Mouse (Mus musculus) MEL (cell line): ENCODE measurements at regions not wholly inside any gene's neighbourhood (a gene's known extent, or its start where the extent isn't known, plus 50 kb on each side); places are given as distances from the start of the nearest gene placed in this dataset.

Experiments
- DNase-seq: peaks from one replicate; pipeline ENCODE4 v3.0.0; 2011; ENCODE audit warnings: low read depth, low spot score
- H3K27ac ChIP-seq: 2 replicates; pipeline ENCODE4 v1.5.1; 2012; ENCODE audit warnings: low read depth, mild to moderate bottlenecking, control low read depth, low read length, moderate library complexity; ENCODE audit not compliant: control insufficient read depth
- H3K27me3 ChIP-seq, 2 experiments: fragments of 150-350 bp in 1 of 2; sonication (generic) in 1 of 2; 2 replicates each; pipeline ENCODE4 v1.6.1; 2012; ENCODE audit warnings: low read length in 2 of 2, mild to moderate bottlenecking in 2 of 2, improper control_type of control experiment in 1 of 2, moderate library complexity in 1 of 2; ENCODE audit not compliant: insufficient read depth in 2 of 2, control insufficient read depth in 1 of 2
- H3K36me3 ChIP-seq, 2 experiments: 2 replicates each; pipeline ENCODE4 v1.6.1; 2012 to 2014; ENCODE audit warnings: low read length in 2 of 2, improper control_type of control experiment in 1 of 2, inconsistent platforms in 1 of 2, mild to moderate bottlenecking in 1 of 2; ENCODE audit not compliant: insufficient read depth in 2 of 2, control insufficient read depth in 1 of 2
- H3K4me1 ChIP-seq, 2 experiments: fragments of 150-350 bp in 1 of 2; sonication (generic) in 1 of 2; 2 replicates each; pipeline ENCODE4 v1.6.1; 2012; ENCODE audit warnings: low read length in 2 of 2, improper control_type of control experiment in 1 of 2, mild to moderate bottlenecking in 1 of 2; ENCODE audit not compliant: insufficient read depth in 2 of 2, control insufficient read depth in 1 of 2
- H3K4me3 ChIP-seq, 2 experiments: fragments of 150-350 bp in 1 of 2; sonication (generic) in 1 of 2; 2 replicates each; pipeline ENCODE4 v1.5.1; 2012; ENCODE audit warnings: low read depth in 2 of 2, low read length in 2 of 2, mild to moderate bottlenecking in 2 of 2, moderate library complexity in 2 of 2, control low read depth in 1 of 2, improper control_type of control experiment in 1 of 2; ENCODE audit not compliant: control insufficient read depth in 1 of 2, insufficient read depth in 1 of 2
- H3K79me2 ChIP-seq: 2 replicates; pipeline ENCODE4 v1.6.1; 2012; ENCODE audit warnings: mild to moderate bottlenecking, low read length, moderate library complexity; ENCODE audit not compliant: control insufficient read depth, poor library complexity, insufficient read depth
- H3K9ac ChIP-seq: 2 replicates; pipeline ENCODE4 v1.6.1; 2012; ENCODE audit warnings: low read depth, mild to moderate bottlenecking, control low read depth, low read length, moderate library complexity; ENCODE audit not compliant: control insufficient read depth, poor library complexity, severe bottlenecking
- H3K9me3 ChIP-seq: fragments of 150-350 bp; sonication (generic); replicated peaks from 2 replicates; pipeline ENCODE4 v1.6.1; 2012; ENCODE audit warnings: mild to moderate bottlenecking, low read length, improper control_type of control experiment, moderate library complexity; ENCODE audit not compliant: insufficient read depth
- BHLHE40 ChIP-seq: IDR thresholded peaks from 2 replicates; pipeline ENCODE4 v1.6.1; 2012; ENCODE audit warnings: low read depth, mild to moderate bottlenecking, inconsistent platforms, low read length, improper control_type of control experiment, borderline replicate concordance
- CTCF ChIP-seq, 3 experiments: IDR thresholded peaks in 2 of 3; conservative IDR thresholded peaks in 1 of 3; 2 replicates each; pipeline ENCODE4 v1.5.1; 2011 to 2012; ENCODE audit warnings: low read length in 3 of 3, low read depth in 2 of 3, mild to moderate bottlenecking in 2 of 3, improper control_type of control experiment in 1 of 3, inconsistent platforms in 1 of 3, mixed read lengths in 1 of 3, moderate library complexity in 1 of 3; ENCODE audit not compliant: control insufficient read depth in 1 of 3, insufficient read depth in 1 of 3, poor library complexity in 1 of 3, severe bottlenecking in 1 of 3
- ELF1 ChIP-seq: IDR thresholded peaks from 2 replicates; pipeline ENCODE4 v1.6.1; 2014; ENCODE audit warnings: low read depth, mild to moderate bottlenecking, inconsistent platforms, low read length, improper control_type of control experiment, moderate library complexity
- EP300 ChIP-seq, 2 experiments: IDR thresholded peaks; 2 replicates each; pipeline ENCODE4 v1.6.1; 2011; ENCODE audit warnings: improper control_type of control experiment in 2 of 2, low read length in 2 of 2, low read depth in 1 of 2, mild to moderate bottlenecking in 1 of 2
- ETS1 ChIP-seq: IDR thresholded peaks from 2 replicates; pipeline ENCODE4 v1.6.1; 2012; ENCODE audit warnings: low read depth, mild to moderate bottlenecking, inconsistent platforms, low read length, improper control_type of control experiment, moderate library complexity
- GABPA ChIP-seq: IDR thresholded peaks from 2 replicates; pipeline ENCODE4 v1.6.1; 2012; ENCODE audit warnings: low read depth, mild to moderate bottlenecking, inconsistent platforms, low read length, improper control_type of control experiment, moderate library complexity
- GATA1 ChIP-seq: IDR thresholded peaks from 2 replicates; pipeline ENCODE4 v1.6.1; 2011; ENCODE audit warnings: low read depth, low read length, improper control_type of control experiment
- JUND ChIP-seq: IDR thresholded peaks from 2 replicates; pipeline ENCODE4 v1.6.1; 2011; ENCODE audit warnings: low read depth, mild to moderate bottlenecking, improper control_type of control experiment, low read length
- KAT2A ChIP-seq: conservative IDR thresholded peaks from 2 replicates; pipeline ENCODE4 v1.6.1; 2012; ENCODE audit warnings: low read depth, low read length, improper control_type of control experiment, inconsistent platforms
- MAX ChIP-seq: IDR thresholded peaks from 2 replicates; pipeline ENCODE4 v1.6.1; 2011; ENCODE audit warnings: low read length, improper control_type of control experiment
- MAZ ChIP-seq: IDR thresholded peaks from 2 replicates; pipeline ENCODE4 v1.6.1; 2012; ENCODE audit warnings: low read depth, mild to moderate bottlenecking, inconsistent platforms, low read length, improper control_type of control experiment
- MXI1 ChIP-seq: IDR thresholded peaks from 2 replicates; pipeline ENCODE4 v1.6.1; 2011; ENCODE audit warnings: mild to moderate bottlenecking, low read depth, low read length, improper control_type of control experiment
- MYC ChIP-seq: IDR thresholded peaks from 2 replicates; pipeline ENCODE4 v1.6.1; 2011; ENCODE audit warnings: low read depth, mild to moderate bottlenecking, low read length, improper control_type of control experiment, moderate library complexity
- NRF1 ChIP-seq: IDR thresholded peaks from 2 replicates; pipeline ENCODE4 v1.6.1; 2014; ENCODE audit warnings: low read depth, mild to moderate bottlenecking, inconsistent platforms, low read length, improper control_type of control experiment, moderate library complexity; ENCODE audit not compliant: poor library complexity, insufficient read depth, severe bottlenecking
- POLR2AphosphoS5 ChIP-seq: IDR thresholded peaks from 2 replicates; pipeline ENCODE4 v1.6.1; 2012; ENCODE audit warnings: low read depth, borderline replicate concordance, mild to moderate bottlenecking, inconsistent platforms, low read length, moderate library complexity, mixed read lengths
- RAD21 ChIP-seq: IDR thresholded peaks from 2 replicates; pipeline ENCODE4 v1.6.1; 2011; ENCODE audit warnings: mild to moderate bottlenecking, low read depth, low read length, improper control_type of control experiment
- RCOR1 ChIP-seq: IDR thresholded peaks from 2 replicates; pipeline ENCODE4 v1.6.1; 2012; ENCODE audit warnings: low read depth, mild to moderate bottlenecking, inconsistent platforms, low read length, improper control_type of control experiment
- SMC3 ChIP-seq: IDR thresholded peaks from 2 replicates; pipeline ENCODE4 v1.6.1; 2011; ENCODE audit warnings: low read depth, low read length, improper control_type of control experiment
- TBP ChIP-seq: IDR thresholded peaks from 2 replicates; pipeline ENCODE4 v1.8.0; 2011; ENCODE audit warnings: low read depth, low read length, improper control_type of control experiment
- TCF12 ChIP-seq: IDR thresholded peaks from 2 replicates; pipeline ENCODE4 v1.6.1; 2014; ENCODE audit warnings: low read depth, mild to moderate bottlenecking, inconsistent platforms, low read length, improper control_type of control experiment, moderate library complexity
- UBTF ChIP-seq: IDR thresholded peaks from 2 replicates; pipeline ENCODE4 v1.6.1; 2012; ENCODE audit warnings: low read depth, mild to moderate bottlenecking, inconsistent platforms, low read length, improper control_type of control experiment, moderate library complexity, borderline replicate concordance; ENCODE audit not compliant: insufficient read depth
- USF1 ChIP-seq: IDR thresholded peaks from 2 replicates; pipeline ENCODE4 v1.6.1; 2014; ENCODE audit warnings: low read depth, mild to moderate bottlenecking, inconsistent platforms, low read length, improper control_type of control experiment, moderate library complexity
- ZKSCAN1 ChIP-seq: IDR thresholded peaks from 2 replicates; pipeline ENCODE4 v1.6.1; 2012; ENCODE audit warnings: low read depth, mild to moderate bottlenecking, inconsistent platforms, low read length, improper control_type of control experiment, moderate library complexity
- ZMIZ1 ChIP-seq: IDR thresholded peaks from 2 replicates; pipeline ENCODE4 v1.6.1; 2012; ENCODE audit warnings: low read depth, mild to moderate bottlenecking, inconsistent platforms, low read length, improper control_type of control experiment, moderate library complexity
- ZNF384 ChIP-seq: IDR thresholded peaks from 2 replicates; pipeline ENCODE4 v1.6.1; 2012; ENCODE audit warnings: low read depth, mild to moderate bottlenecking, inconsistent platforms, low read length, improper control_type of control experiment

DNA sequence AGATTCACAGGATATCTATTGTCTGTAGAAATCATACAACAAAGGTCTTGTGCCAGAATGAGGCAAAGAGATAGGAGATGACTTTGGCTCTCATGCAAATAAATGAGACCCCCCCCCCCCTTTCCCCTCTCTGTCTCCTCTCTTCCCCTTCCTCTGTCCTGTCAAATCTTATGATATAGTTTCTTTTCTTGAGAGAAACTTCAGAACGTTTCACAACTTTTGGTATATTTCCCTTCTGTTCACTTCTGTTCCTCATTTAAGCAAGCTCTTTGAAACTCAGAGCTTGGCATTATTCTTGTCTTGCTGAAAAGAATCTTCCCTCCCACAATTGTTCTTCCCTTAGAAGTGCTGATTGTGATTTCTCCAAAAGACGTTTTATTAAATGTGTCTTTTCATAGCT lies 490.1 kb downstream of the Kctd12 start:
- Histone ChIP-seq H3K9ac (no peak overlapping the region), H3K4me1 (no peaks in the 10 kb centered on the region), H3K4me3 (no peak overlapping the region), H3K9me3 (no peaks in the 10 kb centered on the region), H3K79me2 (no peaks in the 10 kb centered on the region), H3K36me3 (no peaks in the 10 kb centered on the region), H3K27me3 (no peaks in the 10 kb centered on the region), H3K27ac (no peak overlapping the region)
- TF ChIP-seq RAD21 (no peak), MYC (no peak), BHLHE40 (no peak), ZKSCAN1 (no peak), TBP (no peak), CTCF (IDR thresholded peaks at IDR 0.05 in 2 of 3, conservative IDR thresholded peaks at IDR 0.05 in 1 of 3; ENCODE audit: control insufficient read depth in 1 of 3, insufficient read depth in 1 of 3, low read depth in 2 of 3, low read length in 3 of 3, poor library complexity in 1 of 3, severe bottlenecking in 1 of 3) (no peak), POLR2AphosphoS5 (no peak), NRF1 (no peak), GABPA (no peak), GATA1 (no peak), USF1 (no peak), SMC3 (no peak), JUND (no peak), ELF1 (no peak), MAZ (no peak), EP300 (IDR thresholded peaks at IDR 0.05; ENCODE audit: low read depth in 1 of 2, low read length in 2 of 2) (no peak), MXI1 (no peak), ZMIZ1 (no peak)
- DNase-seq: no peak

DNA sequence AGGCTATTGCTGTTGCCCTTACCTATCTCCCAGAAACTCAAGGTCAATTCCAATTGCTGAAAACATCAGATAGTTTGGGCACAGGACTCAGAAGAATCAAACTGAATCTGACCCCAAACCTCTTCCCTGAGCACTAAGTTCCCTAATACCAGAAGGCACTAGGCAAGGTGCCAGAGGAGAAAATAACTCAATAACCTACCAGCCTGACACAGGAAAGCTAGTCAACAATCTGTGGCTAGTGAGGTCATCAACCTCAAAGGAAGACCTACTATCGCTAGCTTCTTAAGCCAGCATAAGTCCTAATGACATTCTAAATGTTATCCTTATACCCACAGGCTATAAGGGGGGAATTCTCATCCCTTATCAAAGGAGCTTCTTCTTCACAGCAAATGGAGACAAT lies 491.2 kb downstream of the Kctd12 start:
- no peak for TF ChIP-seq KAT2A
- no peak for TF ChIP-seq MAX
- no peak for TF ChIP-seq BHLHE40
- no peak for TF ChIP-seq GABPA
- TF ChIP-seq ZNF384: no peak
- TF ChIP-seq ZKSCAN1: no peak
- TF ChIP-seq CTCF (IDR thresholded peaks at IDR 0.05 in 2 of 3, conservative IDR thresholded peaks at IDR 0.05 in 1 of 3; ENCODE audit: control insufficient read depth in 1 of 3, insufficient read depth in 1 of 3, low read depth in 2 of 3, low read length in 3 of 3, poor library complexity in 1 of 3, severe bottlenecking in 1 of 3): no peak
- TF ChIP-seq MAZ: no peak
- no peak for TF ChIP-seq RAD21
- no peak for TF ChIP-seq POLR2AphosphoS5
- TF ChIP-seq UBTF: no peak
- TF ChIP-seq ZMIZ1: no peak
- no peak for TF ChIP-seq ETS1
- TF ChIP-seq RCOR1: no peak
- no peak for TF ChIP-seq TCF12
- TF ChIP-seq, all 39 proteins: peak for 0
- Histone ChIP-seq H3K79me2 (no peaks in the 10 kb centered on the region), H3K4me3 (no peak overlapping the region), H3K9me3 (no peaks in the 10 kb centered on the region), H3K9ac (no peak overlapping the region), H3K36me3 (no peaks in the 10 kb centered on the region), H3K4me1 (no peaks in the 10 kb centered on the region), H3K27me3 (no peaks in the 10 kb centered on the region), H3K27ac (no peak overlapping the region)
- no peak for DNase-seq
